Mouse (Mus musculus): Measurements from ENCODE around the gene Acsm4. TPM values are rescaled to one million over a fixed set of nuclear protein-coding genes. Genes with fewer than 3 reads are reported as not detected.
A peak's percentile ranks its signal among the peaks of the same experiment; 100 is the strongest.

Gene Acsm4
- not detected in 2 replicates for polyA plus RNA-seq (2015; fragmentation: Nextera tagmentation; extraction: Ambion mirVana)

GRCm38 (mm10) chr7:119689726-119690125 lies at the start of gene Acsm4:
Gene Acsm4 (plus strand): TSS chr7:119690026.
- no peak within 1 kb of the TSS for H3K9ac ChIP-seq
- H3K9me3 ChIP-seq, result no peaks in the 10 kb centered on the region
- no peak within 1 kb of the TSS for H3K4me3 ChIP-seq
- H3K4me1 ChIP-seq, result no peaks in the 10 kb centered on the region
- H3K36me3 ChIP-seq, result no peaks in the 10 kb centered on the region
- H3K4me2 ChIP-seq, result no peak within 1 kb of the TSS
- H3K27me3 ChIP-seq (replicated peaks), result no peaks in the 10 kb centered on the region
- ATAC-seq (ENCODE audit: extremely low read depth, insufficient number of reproducible peaks, low FRiP score, low TSS enrichment), result no peak
- WGBS, result 64% methylated on average over 5 of the region's 5 CpGs
- H3K27ac ChIP-seq (replicated peaks), result no peak within 1 kb of the TSS

- Histone ChIP-seq H3K4me2 (no peak overlapping the region), H3K4me1 (no peaks in the 10 kb centered on the region), H3K9me3 (no peaks in the 10 kb centered on the region), H3K36me3 (no peaks in the 10 kb centered on the region), H3K27ac (replicated peaks) (no peak overlapping the region), H3K27me3 (replicated peaks) (no peaks in the 10 kb centered on the region), H3K9ac (no peak overlapping the region), H3K4me3 (no peak overlapping the region)
- 72% methylated on average over 5 of the region's 5 CpGs for WGBS
- ATAC-seq (ENCODE audit: extremely low read depth, insufficient number of reproducible peaks, low FRiP score, low TSS enrichment), result no peak
Observed at GRCm38 (mm10) chr7:119642307-119642706, 47.5 kb upstream of the Acsm4 start.

- no peak overlapping the region for H3K4me3 ChIP-seq
- H3K36me3 ChIP-seq, result no peaks in the 10 kb centered on the region
- H3K27me3 ChIP-seq (replicated peaks), result 0 out of 2 replicates have a peak, but pooled peaks cover 4% of the 10 kb centered on the region
- no peak for ATAC-seq (ENCODE audit: extremely low read depth, insufficient number of reproducible peaks, low FRiP score, low TSS enrichment)
- no peak overlapping the region for H3K27ac ChIP-seq (replicated peaks)
- H3K4me2 ChIP-seq, result no peak overlapping the region
- no peaks in the 10 kb centered on the region for H3K4me1 ChIP-seq
- H3K9ac ChIP-seq, result no peak overlapping the region
- WGBS, result 65% methylated on average over 3 of the region's 3 CpGs
- no peaks in the 10 kb centered on the region for H3K9me3 ChIP-seq
Observed at GRCm38 (mm10) chr7:119667893-119668292, 21.9 kb upstream of the Acsm4 start.

GRCm38 (mm10) chr7:119670395-119670794 lies 19.4 kb upstream of the Acsm4 start:
- no peak for ATAC-seq (ENCODE audit: extremely low read depth, insufficient number of reproducible peaks, low FRiP score, low TSS enrichment)
- H3K36me3 ChIP-seq, result no peaks in the 10 kb centered on the region
- H3K4me1 ChIP-seq, result no peaks in the 10 kb centered on the region
- no peak overlapping the region for H3K27ac ChIP-seq (replicated peaks)
- H3K9me3 ChIP-seq, result no peaks in the 10 kb centered on the region
- 69% methylated on average over 5 of the region's 5 CpGs for WGBS
- 0 out of 2 replicates have a peak, but pooled peaks cover 4% of the 10 kb centered on the region for H3K27me3 ChIP-seq (replicated peaks)
- H3K4me2 ChIP-seq, result no peak overlapping the region
- H3K9ac ChIP-seq, result no peak overlapping the region
- no peak overlapping the region for H3K4me3 ChIP-seq

- 46% methylated on average over 6 of the region's 6 CpGs for WGBS
- Histone ChIP-seq H3K4me1 (no peaks in the 10 kb centered on the region), H3K9ac (no peak overlapping the region), H3K36me3 (no peaks in the 10 kb centered on the region), H3K9me3 (no peaks in the 10 kb centered on the region), H3K27ac (replicated peaks) (no peak overlapping the region), H3K4me2 (no peak overlapping the region), H3K27me3 (replicated peaks) (0 out of 2 replicates have a peak, but pooled peaks cover 4% of the 10 kb centered on the region), H3K4me3 (no peak overlapping the region)
- ATAC-seq (ENCODE audit: extremely low read depth, insufficient number of reproducible peaks, low FRiP score, low TSS enrichment), result no peak
Observed at GRCm38 (mm10) chr7:119670925-119671324, 18.9 kb upstream of the Acsm4 start.

GRCm38 (mm10) chr7:119673465-119673864 lies 16.4 kb upstream of the Acsm4 start:
- Histone ChIP-seq H3K4me2 (no peak overlapping the region), H3K36me3 (no peaks in the 10 kb centered on the region), H3K9me3 (no peaks in the 10 kb centered on the region), H3K4me1 (no peaks in the 10 kb centered on the region), H3K27me3 (replicated peaks) (0 out of 2 replicates have a peak, but pooled peaks cover 4% of the 10 kb centered on the region), H3K9ac (no peak overlapping the region), H3K27ac (replicated peaks) (no peak overlapping the region), H3K4me3 (no peak overlapping the region)
- ATAC-seq (ENCODE audit: extremely low read depth, insufficient number of reproducible peaks, low FRiP score, low TSS enrichment), result no peak
- WGBS, result 16% methylated on average over 6 of the region's 6 CpGs

- Histone ChIP-seq H3K9me3 (no peaks in the 10 kb centered on the region), H3K27ac (replicated peaks) (no peak overlapping the region), H3K4me2 (no peak overlapping the region), H3K4me1 (no peaks in the 10 kb centered on the region), H3K27me3 (replicated peaks) (no peaks in the 10 kb centered on the region), H3K36me3 (no peaks in the 10 kb centered on the region), H3K4me3 (no peak overlapping the region), H3K9ac (no peak overlapping the region)
- no peak for ATAC-seq (ENCODE audit: extremely low read depth, insufficient number of reproducible peaks, low FRiP score, low TSS enrichment)
- WGBS, result 66% methylated on average over 8 of the region's 8 CpGs
Observed at GRCm38 (mm10) chr7:119680107-119680506, 9.7 kb upstream of the Acsm4 start.

GRCm38 (mm10) chr7:119682699-119683098 lies 7.1 kb upstream of the Acsm4 start:
- 66% methylated on average over 4 of the region's 4 CpGs for WGBS

GRCm38 (mm10) chr7:119692302-119692701 lies 2.5 kb downstream of the Acsm4 start:
- H3K9me3 ChIP-seq, result no peaks in the 10 kb centered on the region
- no peaks in the 10 kb centered on the region for H3K27me3 ChIP-seq (replicated peaks)
- H3K4me2 ChIP-seq, result no peak overlapping the region
- no peak overlapping the region for H3K27ac ChIP-seq (replicated peaks)
- WGBS, result 68% methylated on average over 4 of the region's 4 CpGs
- H3K4me3 ChIP-seq, result no peak overlapping the region
- ATAC-seq (ENCODE audit: extremely low read depth, insufficient number of reproducible peaks, low FRiP score, low TSS enrichment), result no peak
- no peaks in the 10 kb centered on the region for H3K36me3 ChIP-seq
- H3K4me1 ChIP-seq, result no peaks in the 10 kb centered on the region
- no peak overlapping the region for H3K9ac ChIP-seq

More at GRCm38 (mm10) chr7:119682699-119683098, 7.1 kb upstream of the Acsm4 start:
- no peak overlapping the region for H3K27ac ChIP-seq (replicated peaks)
- H3K4me1 ChIP-seq, result no peaks in the 10 kb centered on the region
- no peaks in the 10 kb centered on the region for H3K36me3 ChIP-seq
- no peak for ATAC-seq (ENCODE audit: extremely low read depth, insufficient number of reproducible peaks, low FRiP score, low TSS enrichment)
- H3K4me2 ChIP-seq, result no peak overlapping the region
- no peaks in the 10 kb centered on the region for H3K27me3 ChIP-seq (replicated peaks)
- H3K9me3 ChIP-seq, result no peaks in the 10 kb centered on the region
- H3K4me3 ChIP-seq, result no peak overlapping the region
- no peak overlapping the region for H3K9ac ChIP-seq

GRCm38 (mm10) chr7:119694926-119695325 lies 5.1 kb downstream of the Acsm4 start:
- Histone ChIP-seq H3K9me3 (no peaks in the 10 kb centered on the region), H3K36me3 (no peaks in the 10 kb centered on the region), H3K9ac (no peak overlapping the region), H3K4me1 (no peaks in the 10 kb centered on the region), H3K4me2 (no peak overlapping the region), H3K27me3 (replicated peaks) (no peaks in the 10 kb centered on the region), H3K27ac (replicated peaks) (no peak overlapping the region), H3K4me3 (no peak overlapping the region)
- ATAC-seq (ENCODE audit: extremely low read depth, insufficient number of reproducible peaks, low FRiP score, low TSS enrichment), result no peak
- 76% methylated on average over 1 of the region's 1 CpGs for WGBS

GRCm38 (mm10) chr7:119714111-119714510 lies 24.3 kb downstream of the Acsm4 start:
- Histone ChIP-seq H3K9ac (no peak overlapping the region), H3K27ac (replicated peaks) (no peak overlapping the region)
- WGBS, result 87% methylated on average over 7 of the region's 7 CpGs

GRCm38 (mm10) chr7:119720253-119720946 lies 30.6 kb downstream of the Acsm4 start, which contains the start of gene Thumpd1:
Gene Thumpd1 (minus strand): TSS chr7:119720798.
- peak within 1 kb of the TSS; percentile 86 for H3K4me2 ChIP-seq
- WGBS, result under 1% methylated on average over 60 of the region's 60 CpGs
- peak; percentile 79; the same call in 1 of the 2 replicates for ATAC-seq (ENCODE audit: extremely low read depth, insufficient number of reproducible peaks, low FRiP score, low TSS enrichment)

More at GRCm38 (mm10) chr7:119714111-119714510, 24.3 kb downstream of the Acsm4 start:
- ATAC-seq (ENCODE audit: extremely low read depth, insufficient number of reproducible peaks, low FRiP score, low TSS enrichment), result no peak
- no peaks in the 10 kb centered on the region for H3K27me3 ChIP-seq (replicated peaks)
- H3K4me2 ChIP-seq, result no peak overlapping the region
- no peak overlapping the region for H3K4me3 ChIP-seq
- no peaks in the 10 kb centered on the region for H3K4me1 ChIP-seq
- H3K9me3 ChIP-seq, result no peaks in the 10 kb centered on the region
- H3K36me3 ChIP-seq, result peaks cover 40% of the 10 kb centered on the region

More at GRCm38 (mm10) chr7:119720253-119720946, 30.6 kb downstream of the Acsm4 start, which contains the start of gene Thumpd1:
- Histone ChIP-seq H3K27me3 (replicated peaks) (peaks cover 6% of the 10 kb centered on the region; the same call in 1 of the 2 replicates), H3K9ac (peak within 1 kb of the TSS; percentile 95), H3K36me3 (peaks cover 36% of the 10 kb centered on the region), H3K27ac (replicated peaks) (peak within 1 kb of the TSS; percentile 68), H3K4me1 (peaks cover 12% of the 10 kb centered on the region), H3K9me3 (no peaks in the 10 kb centered on the region), H3K4me3 (peak within 1 kb of the TSS; percentile 97)

All from heart, embryonic 13.5 days (tissue).